Mouse (Mus musculus): Measurements from ENCODE around the gene Bbs12. TPM values are rescaled to one million over a fixed set of nuclear protein-coding genes. Genes with fewer than 3 reads are reported as not detected.

Gene Bbs12
- polyA plus RNA-seq, 1 experiment from 2014 or later: 9.8 TPM

GRCm38 (mm10) chr3:37353951-37354481 lies 41.7 kb downstream of the Bbs12 start:
- H3K9me3 ChIP-seq: no peaks in the 10 kb centered on the region
- 21% methylated on average over 10 of the region's 10 CpGs for WGBS
- ATAC-seq (ENCODE audit: insufficient number of reproducible peaks, insufficient read depth, low FRiP score, low TSS enrichment, low read depth): peak; percentile 82
- H3K4me3 ChIP-seq (replicated peaks): no peak overlapping the region
- no peaks in the 10 kb centered on the region for H3K36me3 ChIP-seq
- no peak overlapping the region for H3K9ac ChIP-seq (replicated peaks)
- peak overlapping the region; percentile 79 for H3K27ac ChIP-seq
- H3K27me3 ChIP-seq: peaks cover 9% of the 10 kb centered on the region
- peaks cover 22% of the 10 kb centered on the region for H3K4me1 ChIP-seq (replicated peaks)
- 0 out of 2 replicates have a peak overlapping the region, but pooled peaks have one; percentile 8 for H3K4me2 ChIP-seq

- Histone ChIP-seq H3K4me3 (replicated peaks) (no peak overlapping the region), H3K9me3 (no peaks in the 10 kb centered on the region), H3K9ac (replicated peaks) (no peak overlapping the region), H3K27me3 (peaks cover 2% of the 10 kb centered on the region; the same call in 1 of the 2 replicates), H3K36me3 (no peaks in the 10 kb centered on the region), H3K4me1 (replicated peaks) (peaks cover 15% of the 10 kb centered on the region), H3K4me2 (no peak overlapping the region), H3K27ac (peak overlapping the region; percentile 79)
- ATAC-seq (ENCODE audit: insufficient number of reproducible peaks, insufficient read depth, low FRiP score, low TSS enrichment, low read depth): no peak
- 53% methylated on average over 1 of the region's 1 CpGs for WGBS
Observed at GRCm38 (mm10) chr3:37354737-37355136, 42.4 kb downstream of the Bbs12 start.

- Histone ChIP-seq H3K36me3 (no peaks in the 10 kb centered on the region), H3K27ac (no peak overlapping the region), H3K9ac (replicated peaks) (no peak overlapping the region), H3K27me3 (no peaks in the 10 kb centered on the region), H3K9me3 (no peaks in the 10 kb centered on the region), H3K4me2 (no peak overlapping the region), H3K4me3 (replicated peaks) (no peak overlapping the region), H3K4me1 (replicated peaks) (no peaks in the 10 kb centered on the region)
- no peak for ATAC-seq (ENCODE audit: insufficient number of reproducible peaks, insufficient read depth, low FRiP score, low TSS enrichment, low read depth)
- 82% methylated on average over 9 of the region's 9 CpGs for whole genome bisulfite sequencing
Observed at GRCm38 (mm10) chr3:37360729-37361128, 48.4 kb downstream of the Bbs12 start.

- H3K9me3 ChIP-seq: no peaks in the 10 kb centered on the region
- no peak overlapping the region for H3K4me3 ChIP-seq (replicated peaks)
- H3K27me3 ChIP-seq: no peaks in the 10 kb centered on the region
- WGBS: 89% methylated on average over 4 of the region's 4 CpGs
- no peak overlapping the region for H3K4me2 ChIP-seq
- H3K9ac ChIP-seq (replicated peaks): no peak overlapping the region
- no peaks in the 10 kb centered on the region for H3K4me1 ChIP-seq (replicated peaks)
- ATAC-seq (ENCODE audit: insufficient number of reproducible peaks, insufficient read depth, low FRiP score, low TSS enrichment, low read depth): no peak
- no peak overlapping the region for H3K27ac ChIP-seq
- no peaks in the 10 kb centered on the region for H3K36me3 ChIP-seq
Observed at GRCm38 (mm10) chr3:37365144-37365543, 52.8 kb downstream of the Bbs12 start.

GRCm38 (mm10) chr3:37365976-37366375 lies 53.6 kb downstream of the Bbs12 start:
- no peak for ATAC-seq (ENCODE audit: insufficient number of reproducible peaks, insufficient read depth, low FRiP score, low TSS enrichment, low read depth)
- H3K27me3 ChIP-seq: no peaks in the 10 kb centered on the region
- WGBS: 51% methylated on average over 3 of the region's 3 CpGs

GRCm38 (mm10) chr3:37366381-37367053 lies 54.2 kb downstream of the Bbs12 start:
- no peaks in the 10 kb centered on the region; the same call in 1 of the 2 replicates for H3K4me1 ChIP-seq (replicated peaks)
- H3K9ac ChIP-seq (replicated peaks): no peak overlapping the region
- no peak overlapping the region for H3K27ac ChIP-seq
- no peaks in the 10 kb centered on the region for H3K27me3 ChIP-seq
- H3K9me3 ChIP-seq: no peaks in the 10 kb centered on the region
- no peak overlapping the region for H3K4me2 ChIP-seq
- H3K36me3 ChIP-seq: no peaks in the 10 kb centered on the region
- 77% methylated on average over 4 of the region's 4 CpGs for WGBS
- no peak for ATAC-seq (ENCODE audit: insufficient number of reproducible peaks, insufficient read depth, low FRiP score, low TSS enrichment, low read depth)
- no peak overlapping the region for H3K4me3 ChIP-seq (replicated peaks)

More at GRCm38 (mm10) chr3:37365976-37366375, 53.6 kb downstream of the Bbs12 start:
- Histone ChIP-seq H3K9me3 (no peaks in the 10 kb centered on the region), H3K4me1 (replicated peaks) (no peaks in the 10 kb centered on the region; the same call in 1 of the 2 replicates), H3K27ac (no peak overlapping the region), H3K4me3 (replicated peaks) (no peak overlapping the region), H3K9ac (replicated peaks) (no peak overlapping the region), H3K36me3 (no peaks in the 10 kb centered on the region), H3K4me2 (no peak overlapping the region)

- no peaks in the 10 kb centered on the region for H3K9me3 ChIP-seq
- H3K36me3 ChIP-seq: no peaks in the 10 kb centered on the region
- H3K27ac ChIP-seq: no peak overlapping the region
- H3K27me3 ChIP-seq: no peaks in the 10 kb centered on the region
- H3K9ac ChIP-seq (replicated peaks): no peak overlapping the region
- ATAC-seq (ENCODE audit: insufficient number of reproducible peaks, insufficient read depth, low FRiP score, low TSS enrichment, low read depth): no peak
- 46% methylated on average over 4 of the region's 4 CpGs for WGBS
- H3K4me2 ChIP-seq: no peak overlapping the region
- H3K4me1 ChIP-seq (replicated peaks): peaks cover 6% of the 10 kb centered on the region
- H3K4me3 ChIP-seq (replicated peaks): no peak overlapping the region
Observed at GRCm38 (mm10) chr3:37370407-37370806, 58.1 kb downstream of the Bbs12 start.

Other genes starting within 250 kb of the Bbs12 start
- 1.3 and 1.5 TPM in 2 replicates for gene Adad1, start 249.0 kb upstream of the Bbs12 start, polyA plus RNA-seq (2016; fragmentation: Nextera tagmentation; extraction: Ambion mirVana)
- 0.59 and 0.97 TPM in 2 replicates for gene Il2, start 186.6 kb upstream of the Bbs12 start, polyA plus RNA-seq (2016; fragmentation: Nextera tagmentation; extraction: Ambion mirVana)
- gene Il21, start 79.9 kb upstream of the Bbs12 start, polyA plus RNA-seq (2016; fragmentation: Nextera tagmentation; extraction: Ambion mirVana): not detected in 2 replicates
- 3.5 and 3.7 TPM in 2 replicates for gene Cetn4, start 154 bp downstream of the Bbs12 start, polyA plus RNA-seq (2016; fragmentation: Nextera tagmentation; extraction: Ambion mirVana)
- gene Fgf2, start 35.8 kb downstream of the Bbs12 start, polyA plus RNA-seq (2016; fragmentation: Nextera tagmentation; extraction: Ambion mirVana): 1.9 and 3.0 TPM in 2 replicates
- 47.8 and 47.9 TPM in 2 replicates for gene Spata5, start 107.3 kb downstream of the Bbs12 start, polyA plus RNA-seq (2016; fragmentation: Nextera tagmentation; extraction: Ambion mirVana)
- gene Nudt6, start 107.7 kb downstream of the Bbs12 start, polyA plus RNA-seq (2016; fragmentation: Nextera tagmentation; extraction: Ambion mirVana): 3.8 and 4.0 TPM in 2 replicates